Mouse (Mus musculus) kidney, adult 2 months (tissue): ENCODE data around the gene C330021F23Rik. TPM values are rescaled to one million over a fixed set of nuclear protein-coding genes. Genes with fewer than 3 reads are reported as not detected.

Experiments
- DNase-seq: peaks from one replicate; pipeline ENCODE4 v3.0.0; 2021
- H3K27ac ChIP-seq: fragments of 200-500 bp; 2 replicates; pipeline ENCODE4 v1.5.1; 2012; ENCODE audit warnings: low read depth, low read length, control low read depth, inconsistent platforms; ENCODE audit not compliant: insufficient read depth
- H3K27me3 ChIP-seq: fragments of 200-500 bp; replicated peaks from 2 replicates; pipeline ENCODE4 v1.6.1; 2012; ENCODE audit warnings: mild to moderate bottlenecking, moderate library complexity, low read length, inconsistent platforms; ENCODE audit not compliant: control insufficient read depth, insufficient read depth
- H3K36me3 ChIP-seq: fragments of 200-500 bp; 2 replicates; pipeline ENCODE4 v1.6.1; 2012; ENCODE audit warnings: mild to moderate bottlenecking, moderate library complexity, low read length, inconsistent platforms; ENCODE audit not compliant: control insufficient read depth, insufficient read depth
- H3K4me1 ChIP-seq: fragments of 200-500 bp; 2 replicates; pipeline ENCODE4 v1.6.1; 2011; ENCODE audit warnings: low read length; ENCODE audit not compliant: control insufficient read depth, insufficient read depth
- H3K4me3 ChIP-seq: fragments of 200-500 bp; 2 replicates; pipeline ENCODE4 v1.5.1; 2011; ENCODE audit warnings: mild to moderate bottlenecking, low read depth, low read length, control low read depth; ENCODE audit not compliant: insufficient read depth
- CTCF ChIP-seq: fragments of 200-500 bp; conservative IDR thresholded peaks from 2 replicates; pipeline ENCODE4 v1.5.1; 2011; ENCODE audit warnings: low read depth, mild to moderate bottlenecking, control low read depth, low read length, moderate library complexity, mixed read lengths; ENCODE audit not compliant: insufficient read depth, insufficient read length
- POLR2A ChIP-seq: fragments of 200-500 bp; IDR thresholded peaks from one replicate; pipeline ENCODE4 v1.6.1; 2011; ENCODE audit warnings: low read depth, low read length, control low read depth
- WGBS: fragments of 180-500 bp; shearing (Covaris S2); methylation state at CpG from one replicate; pipeline ENCODE4 v1.1.7; 2018; 5-methylcytosine and 5-hydroxymethylcytosine counted together
- polyA plus RNA-seq: library from polyadenylated mRNA; depleted of rRNA; stranded (reverse); fragments of >200 nt; gene quantifications from 2 replicates; pipeline ENCODE4 v1.2.3, GENCODE M21; 2012; rRNA removed

The C330021F23Rik gene
- polyA plus RNA-seq, 1 experiment, result 6.4 TPM

DNA sequence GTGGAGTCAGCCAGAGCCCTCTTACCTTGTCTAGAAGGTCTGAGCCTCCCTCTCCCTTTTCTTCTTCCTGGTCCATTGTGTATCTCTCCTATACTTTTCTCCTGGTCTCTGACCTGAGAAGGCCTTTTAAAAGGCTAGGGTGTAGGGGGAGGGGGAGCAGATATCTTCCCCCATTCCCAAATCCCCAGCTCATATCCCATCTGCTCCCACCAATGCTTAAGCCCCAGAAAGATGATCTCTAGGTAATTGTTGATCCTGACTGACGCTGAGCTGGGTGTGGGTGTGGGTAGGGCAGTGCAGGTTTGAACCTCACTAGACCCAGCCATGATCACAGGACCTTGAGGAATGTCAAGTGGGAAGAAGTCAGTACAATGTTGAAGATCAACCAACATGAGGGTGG is 57.7 kb downstream of the C330021F23Rik start, which contains the start of gene Pcp2:
TSS of gene Pcp2 (minus strand) at position 101 of the 400 bp plus-strand sequence.
- Histone ChIP-seq H3K4me1 (0 out of 2 replicates have a peak, but pooled peaks cover 7% of the 10 kb centered on the region), H3K36me3 (no peaks in the 10 kb centered on the region), H3K27ac (no peak within 1 kb of the TSS), H3K27me3 (no peaks in the 10 kb centered on the region), H3K4me3 (no peak within 1 kb of the TSS)
- no peak for DNase-seq
- 68% methylated on average over 1 of the region's 1 CpGs for WGBS
- no peak for TF ChIP-seq CTCF

DNA sequence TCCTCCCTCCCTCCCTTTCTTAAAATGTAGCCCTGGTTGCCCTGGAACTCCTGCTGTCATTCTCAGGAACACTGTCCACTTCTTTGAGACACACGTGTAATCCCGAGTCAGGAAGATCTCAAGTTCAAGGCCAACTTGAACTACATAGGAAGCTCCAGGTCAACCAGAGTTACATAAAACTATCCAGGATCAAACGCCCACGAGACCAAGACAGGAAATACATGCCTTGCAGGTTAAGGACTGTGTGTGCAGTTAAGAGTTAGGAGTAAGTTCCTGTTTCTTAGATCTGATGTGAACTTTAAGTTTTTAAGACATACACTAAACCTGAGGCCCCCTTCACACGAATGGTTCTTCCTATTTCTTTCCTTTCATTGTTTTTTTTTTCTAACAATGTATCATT is 59.2 kb downstream of the C330021F23Rik start:
- TF ChIP-seq CTCF, result no peak
- TF ChIP-seq POLR2A, result no peak
- Histone ChIP-seq H3K27ac (no peak overlapping the region), H3K36me3 (no peaks in the 10 kb centered on the region), H3K4me1 (0 out of 2 replicates have a peak, but pooled peaks cover 5% of the 10 kb centered on the region), H3K27me3 (no peaks in the 10 kb centered on the region), H3K4me3 (no peak overlapping the region)
- 42% methylated on average over 5 of the region's 5 CpGs for WGBS
- DNase-seq, result no peak

DNA sequence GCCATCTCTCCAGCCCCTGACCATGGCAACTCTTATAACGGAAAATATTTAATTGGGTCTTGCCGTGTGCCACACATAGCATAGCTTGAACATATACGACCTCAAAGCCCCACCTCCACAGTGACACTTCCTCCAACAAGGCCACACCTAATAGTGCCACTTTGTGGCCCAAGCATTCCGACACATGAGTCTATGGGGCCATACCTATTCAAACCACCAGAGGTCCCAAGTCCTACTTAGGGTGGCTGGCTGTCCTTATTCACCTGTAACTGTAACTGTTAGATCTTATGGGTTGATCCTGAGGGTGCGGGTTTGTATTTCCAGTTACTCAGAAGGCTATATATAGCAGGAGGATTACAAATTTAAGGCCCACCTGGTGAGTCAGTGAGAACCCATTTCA is 60.2 kb downstream of the C330021F23Rik start:
- Histone ChIP-seq H3K36me3 (no peaks in the 10 kb centered on the region), H3K4me3 (no peak overlapping the region), H3K27ac (no peak overlapping the region), H3K4me1 (no peaks in the 10 kb centered on the region), H3K27me3 (no peaks in the 10 kb centered on the region)
- TF ChIP-seq CTCF, result peak; percentile 56
- no peak for TF ChIP-seq POLR2A
- DNase-seq, result peak; percentile 65
- WGBS, result 20% methylated on average over 5 of the region's 5 CpGs

DNA sequence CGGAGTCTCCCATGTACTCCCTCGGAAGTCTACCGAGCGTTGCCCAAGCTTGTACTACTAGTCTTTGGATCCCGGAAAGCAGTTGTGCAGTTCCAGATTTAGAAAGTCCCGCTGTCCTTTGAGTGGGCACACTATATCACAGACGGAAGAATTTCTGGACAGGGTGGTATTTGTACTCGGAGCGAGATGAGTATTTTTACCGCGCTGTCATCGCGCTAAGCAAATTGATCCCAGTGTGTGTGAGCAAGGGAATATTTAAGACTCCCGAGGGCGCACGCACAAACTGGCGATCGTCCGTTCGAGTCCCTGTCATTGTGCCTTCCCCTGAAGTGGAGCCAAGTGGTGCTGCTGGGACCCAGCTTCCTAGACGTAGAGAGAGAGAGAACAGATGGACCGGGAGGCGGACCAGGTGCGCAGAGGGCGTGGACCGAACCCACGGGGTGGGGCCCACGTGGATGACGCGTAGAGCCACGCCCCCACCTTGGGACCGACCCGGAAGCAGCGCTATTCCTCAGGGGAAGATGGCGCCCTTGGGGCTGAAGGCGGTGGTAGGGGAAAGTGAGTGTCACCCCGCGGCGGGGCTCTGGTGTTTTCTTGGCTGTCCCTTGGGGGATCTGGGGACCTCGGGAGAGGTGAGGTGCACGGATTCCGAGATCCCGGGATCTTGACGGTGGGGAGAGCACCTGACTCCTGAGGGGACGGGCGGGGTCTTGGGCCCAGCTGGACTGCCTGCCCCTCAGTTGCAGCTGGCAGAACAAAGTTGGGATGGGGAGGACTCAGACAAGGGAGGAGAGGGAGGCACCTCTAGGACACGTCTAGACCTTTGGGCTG is 63.1 kb downstream of the C330021F23Rik start, which contains the start of gene Stxbp2:
TSS of gene Stxbp2 (plus strand) at position 309 of the 831 bp plus-strand sequence.
- no peaks in the 10 kb centered on the region for H3K27me3 ChIP-seq
- peak; percentile 91 for DNase-seq
- H3K36me3 ChIP-seq, result no peaks in the 10 kb centered on the region
- WGBS, result 4% methylated on average over 47 of the region's 47 CpGs
- H3K4me1 ChIP-seq, result no peaks in the 10 kb centered on the region
- no peak for TF ChIP-seq CTCF
- TF ChIP-seq POLR2A, result peak; percentile 61
- peak within 1 kb of the TSS; percentile 73 for H3K4me3 ChIP-seq
- H3K27ac ChIP-seq, result peak within 1 kb of the TSS; percentile 13; the same call in 1 of the 2 replicates

DNA sequence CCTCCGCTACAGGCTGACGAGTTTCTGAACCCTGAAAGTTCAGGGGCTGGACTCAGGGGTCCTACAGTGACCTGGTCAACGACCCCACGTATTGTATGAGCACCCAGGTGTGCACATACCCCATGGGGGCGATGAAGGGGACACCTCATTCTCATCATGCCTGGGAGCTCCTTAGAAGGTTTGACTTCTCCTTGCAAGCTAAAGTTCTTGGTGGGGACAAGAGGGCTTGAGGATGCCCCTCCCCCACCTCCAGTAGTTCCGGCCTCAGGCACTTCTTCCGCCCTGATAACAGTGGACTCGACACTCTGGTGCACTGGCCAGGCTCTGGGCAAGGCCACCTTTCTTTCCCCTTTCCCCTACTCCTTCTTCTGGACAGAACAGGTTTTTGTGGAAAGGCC is 63.7 kb downstream of the C330021F23Rik start:
- H3K4me3 ChIP-seq, result peak overlapping the region; percentile 73
- 8% methylated on average over 8 of the region's 8 CpGs for WGBS
- no peaks in the 10 kb centered on the region for H3K4me1 ChIP-seq
- peak overlapping the region; percentile 13; the same call in 1 of the 2 replicates for H3K27ac ChIP-seq
- no peak for TF ChIP-seq CTCF
- TF ChIP-seq POLR2A, result no peak
- H3K36me3 ChIP-seq, result no peaks in the 10 kb centered on the region
- no peaks in the 10 kb centered on the region for H3K27me3 ChIP-seq
- peak; percentile 27 for DNase-seq

Other genes with a start within 250 kb of the C330021F23Rik start
- gene A430078G23Rik, start 214.6 kb upstream of the C330021F23Rik start, polyA plus RNA-seq, result 0.12 and 1.1 TPM in 2 replicates
- gene Arhgef18, start 175.0 kb upstream of the C330021F23Rik start, polyA plus RNA-seq, result 37.9 and 38.9 TPM in 2 replicates
- 15.1 and 15.5 TPM in 2 replicates for gene Pex11g, start 100.3 kb upstream of the C330021F23Rik start, polyA plus RNA-seq
- 0.05 and 0.11 TPM in 2 replicates for gene Tex45, start 97.1 kb upstream of the C330021F23Rik start, polyA plus RNA-seq
- gene Zfp358, start 74.9 kb upstream of the C330021F23Rik start, polyA plus RNA-seq, result 43.2 and 58.6 TPM in 2 replicates
- 239 and 302 TPM in 2 replicates for gene Mcoln1, start 67.5 kb upstream of the C330021F23Rik start, polyA plus RNA-seq
- 53.3 and 70.7 TPM in 2 replicates for gene Pnpla6, start 52.6 kb upstream of the C330021F23Rik start, polyA plus RNA-seq
- gene Camsap3, start 19.3 kb downstream of the C330021F23Rik start, polyA plus RNA-seq, result 44.1 and 47.6 TPM in 2 replicates
- 44.8 and 46.2 TPM in 2 replicates for gene Xab2, start 53.3 kb downstream of the C330021F23Rik start, polyA plus RNA-seq
- 15.6 and 27.2 TPM in 2 replicates for gene Pet100, start 53.6 kb downstream of the C330021F23Rik start, polyA plus RNA-seq
- not detected in 2 replicates for gene Pcp2, start 57.6 kb downstream of the C330021F23Rik start, polyA plus RNA-seq
- 169 and 173 TPM in 2 replicates for gene Stxbp2, start 63.0 kb downstream of the C330021F23Rik start, polyA plus RNA-seq
- 47.2 and 76.9 TPM in 2 replicates for gene Retn, start 87.8 kb downstream of the C330021F23Rik start, polyA plus RNA-seq
- gene Mcemp1, start 97.8 kb downstream of the C330021F23Rik start, polyA plus RNA-seq, result 0.10 and 0.53 TPM in 2 replicates
- 15.1 and 15.5 TPM in 2 replicates for gene Fcor, start 104.4 kb downstream of the C330021F23Rik start, polyA plus RNA-seq
- 30.5 and 30.8 TPM in 2 replicates for gene Trappc5, start 108.3 kb downstream of the C330021F23Rik start, polyA plus RNA-seq
- 0.31 and 4.5 TPM in 2 replicates for gene Fcer2a, start 126.2 kb downstream of the C330021F23Rik start, polyA plus RNA-seq
- 0.50 TPM in 1 of 2 replicates, not detected in the other for gene Clec4g, start 152.7 kb downstream of the C330021F23Rik start, polyA plus RNA-seq
- 0.79 and 1.1 TPM in 2 replicates for gene Cd209a, start 181.0 kb downstream of the C330021F23Rik start, polyA plus RNA-seq